In the genomic region with DNA sequence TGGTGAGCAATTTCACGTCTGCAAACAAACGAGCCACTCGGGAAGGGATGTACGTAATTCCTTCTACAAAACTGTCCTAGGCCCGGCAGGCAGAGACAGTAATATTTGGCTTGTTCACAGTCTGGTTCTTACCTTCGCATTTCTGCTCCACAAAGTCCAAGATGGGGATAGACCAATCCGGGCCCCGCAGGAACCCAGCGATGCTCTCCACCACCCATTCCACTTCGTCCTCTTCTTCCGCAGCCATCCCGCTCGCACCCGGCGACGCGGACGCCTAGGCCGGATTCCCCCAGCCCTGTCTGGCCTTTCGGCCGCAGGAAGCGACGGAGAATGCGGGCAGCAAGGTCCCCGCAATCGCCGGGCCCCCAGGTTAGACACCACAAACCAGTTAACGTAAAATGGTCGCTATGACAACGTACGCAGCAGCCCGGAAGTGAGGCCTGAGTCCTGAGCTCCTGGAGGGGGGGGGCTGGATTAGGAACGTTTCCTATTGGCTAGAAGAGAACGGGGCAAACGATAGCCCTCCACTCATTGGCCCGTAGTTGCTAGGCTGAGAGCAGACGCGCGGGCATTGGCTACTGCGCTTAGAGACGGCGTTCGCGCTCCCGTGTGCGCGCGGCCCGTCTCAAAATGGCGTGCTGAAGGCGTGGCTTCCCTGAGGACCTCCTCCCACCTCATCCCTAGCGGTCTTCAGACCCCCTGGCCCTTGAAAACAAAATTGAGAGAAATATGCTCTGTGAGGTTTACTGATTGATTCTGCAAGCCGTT, we compare ENCODE assay signal across 8 mouse cellular contexts. TPM values are rescaled to one million over a fixed set of nuclear protein-coding genes. Genes with fewer than 3 reads are reported as not detected.
DNase-seq lines count a peak whose midpoint lies in the region; ATAC-seq and TF ChIP-seq lines count a peak whose summit lies in the region.

A gene (minus strand): TSS at position 527 of the 768 bp plus-strand sequence.

- intact Hi-C loops in heart, postnatal 10 days (cut with DNase I), result loop anchor here (5.0 to 10.0 kb wide), 2 partner anchors 130 to 448 kb away; a partner anchor contains a TSS

- no peaks in the 10 kb centered on the region for H3K27me3 ChIP-seq in ES-Bruce4 (ENCODE audit: control insufficient read depth, insufficient read depth, low read length, poor library complexity, severe bottlenecking)
- H3K27me3 ChIP-seq in forebrain, embryonic 13.5 days, result no peaks in the 10 kb centered on the region
- no peaks in the 10 kb centered on the region for H3K27me3 ChIP-seq in liver, postnatal 0 days (ENCODE audit: insufficient read depth, low read length)
- H3K27me3 ChIP-seq in neural tube, embryonic 14.5 days (ENCODE audit: control insufficient read depth, insufficient read depth, low read length), result no peaks in the 10 kb centered on the region

- H3K4me3 ChIP-seq in ES-Bruce4 (ENCODE audit: low read depth, low read length), result peak within 1 kb of the TSS; percentile 89
- H3K4me3 ChIP-seq in forebrain, embryonic 13.5 days, result peak within 1 kb of the TSS; percentile 84
- peak within 1 kb of the TSS; percentile 96 for H3K4me3 ChIP-seq in liver, postnatal 0 days (ENCODE audit: low read depth, low read length)
- peak within 1 kb of the TSS; percentile 84 for H3K4me3 ChIP-seq in neural tube, embryonic 14.5 days (ENCODE audit: low read depth, low read length)

- no peak within 1 kb of the TSS for H3K27ac ChIP-seq in ES-Bruce4 (ENCODE audit: insufficient read depth, low read length)
- H3K27ac ChIP-seq in forebrain, embryonic 13.5 days, result peak within 1 kb of the TSS; percentile 77
- H3K27ac ChIP-seq in liver, postnatal 0 days (ENCODE audit: low read depth), result peak within 1 kb of the TSS; percentile 68
- peak within 1 kb of the TSS; percentile 87 for H3K27ac ChIP-seq in neural tube, embryonic 14.5 days (ENCODE audit: low read depth, low read length)

- TF ChIP-seq POLR2A in ES-Bruce4 (IDR thresholded peaks at IDR 0.05; ENCODE audit: insufficient read depth, low read length), result no peak

- no peaks in the 10 kb centered on the region for H3K4me1 ChIP-seq in ES-Bruce4 (ENCODE audit: control insufficient read depth, insufficient read depth, low read length)
- peaks cover 18% of the 10 kb centered on the region for H3K4me1 ChIP-seq in forebrain, embryonic 13.5 days
- peaks cover 8% of the 10 kb centered on the region; the same call in 1 of the 2 replicates for H3K4me1 ChIP-seq in liver, postnatal 0 days (ENCODE audit: insufficient read depth)
- H3K4me1 ChIP-seq in neural tube, embryonic 14.5 days (ENCODE audit: control insufficient read depth, insufficient read depth, low read length), result peaks cover 12% of the 10 kb centered on the region

- TF ChIP-seq CTCF in ES-Bruce4 (IDR thresholded peaks at IDR 0.05; ENCODE audit: low read depth, low read length), result no peak
- TF ChIP-seq CTCF in liver, postnatal 0 days (IDR thresholded peaks at IDR 0.05; ENCODE audit: low read depth), result no peak

- no peaks in the 10 kb centered on the region; the same call in 1 of the 2 replicates for H3K36me3 ChIP-seq in ES-Bruce4 (ENCODE audit: control insufficient read depth, insufficient read depth, low read length, poor library complexity, severe bottlenecking)
- H3K36me3 ChIP-seq in forebrain, embryonic 13.5 days (ENCODE audit: poor library complexity, severe bottlenecking), result peaks cover 19% of the 10 kb centered on the region
- peaks cover 7% of the 10 kb centered on the region; the same call in 1 of the 2 replicates for H3K36me3 ChIP-seq in liver, postnatal 0 days (replicated peaks; ENCODE audit: insufficient read depth, low read length)
- H3K36me3 ChIP-seq in neural tube, embryonic 14.5 days (ENCODE audit: control insufficient read depth, insufficient read depth, low read length), result peaks cover 4% of the 10 kb centered on the region; the same call in 1 of the 2 replicates

- H3K9me3 ChIP-seq in ES-Bruce4 (replicated peaks; ENCODE audit: control insufficient read depth, insufficient read depth, low read length, poor library complexity, severe bottlenecking), result no peaks in the 10 kb centered on the region
- H3K9me3 ChIP-seq in forebrain, embryonic 13.5 days (replicated peaks), result no peaks in the 10 kb centered on the region
- no peaks in the 10 kb centered on the region for H3K9me3 ChIP-seq in liver, postnatal 0 days (ENCODE audit: low read length)
- no peaks in the 10 kb centered on the region for H3K9me3 ChIP-seq in neural tube, embryonic 14.5 days (ENCODE audit: control insufficient read depth, low read length)

- peak; percentile 93 to 94 for DNase-seq in heart, postnatal 10 days
- DNase-seq in large intestine, adult 2 months (ENCODE audit: low read depth, low spot score), result peak; percentile 89
- DNase-seq in liver, postnatal 0 days, result peak; percentile 91
- peak; percentile 92 for DNase-seq in testis, postnatal 10 days (ENCODE audit: low spot score)

- TF ChIP-seq EP300 in ES-Bruce4 (IDR thresholded peaks at IDR 0.05; ENCODE audit: insufficient read depth, low read depth, low read length), result no peak
- TF ChIP-seq EP300 in liver, postnatal 0 days (IDR thresholded peaks at IDR 0.05; ENCODE audit: low read depth), result no peak

- H3K4me2 ChIP-seq in forebrain, embryonic 13.5 days, result peak within 1 kb of the TSS; percentile 84
- peak within 1 kb of the TSS; percentile 94 for H3K4me2 ChIP-seq in liver, postnatal 0 days (ENCODE audit: low read depth, low read length)
- peak within 1 kb of the TSS; percentile 92 for H3K4me2 ChIP-seq in neural tube, embryonic 14.5 days (ENCODE audit: low read depth, low read length)

- WGBS in forebrain, embryonic 13.5 days, result under 1% methylated on average over 53 of the region's 53 CpGs
- under 1% methylated on average over 53 of the region's 53 CpGs for WGBS in large intestine, adult 2 months
- WGBS in liver, postnatal 0 days (ENCODE audit: insufficient replicate concordance), result under 1% methylated on average over 53 of the region's 53 CpGs
- 1% methylated on average over 53 of the region's 53 CpGs for WGBS in neural tube, embryonic 14.5 days

- peak within 1 kb of the TSS; percentile 54 for H3K9ac ChIP-seq in ES-Bruce4 (ENCODE audit: low read depth, poor library complexity, severe bottlenecking)
- peak within 1 kb of the TSS; percentile 84 for H3K9ac ChIP-seq in forebrain, embryonic 13.5 days
- H3K9ac ChIP-seq in liver, postnatal 0 days (replicated peaks), result peak within 1 kb of the TSS; percentile 78
- H3K9ac ChIP-seq in neural tube, embryonic 14.5 days (replicated peaks; ENCODE audit: low read depth, low read length), result peak within 1 kb of the TSS; percentile 65

- ATAC-seq in cerebellum, adult (ENCODE audit: insufficient number of reproducible peaks, low FRiP score, low TSS enrichment), result peak; percentile 99
- peak; percentile 100 for ATAC-seq in forebrain, embryonic 13.5 days
- peak; percentile 100 for ATAC-seq in liver, postnatal 0 days
- peak; percentile 100 for ATAC-seq in neural tube, embryonic 14.5 days (ENCODE audit: low read depth)

RNA-seq across cellular contexts. Expression of the gene that starts here (rescaled TPM):
- polyA plus RNA-seq in ES-Bruce4 (2011; ENCODE audit: insufficient read depth, insufficient read length, low read depth, missing spikeins), result 26.8 and 28.4 TPM in 2 replicates
- polyA plus RNA-seq in forebrain, embryonic 13.5 days (2015; fragmentation: Nextera tagmentation; extraction: Ambion mirVana), result 93.4 and 95.9 TPM in 2 replicates
- 10 to 100 TPM; 20.7 to 20.8 TPM for total RNA-seq in heart, postnatal 10 days (2021)
- polyA plus RNA-seq in large intestine, adult 2 months (2012; rRNA removed), result 1.2 and 1.3 TPM in 2 replicates
- 12.7 and 14.9 TPM in 2 replicates for polyA plus RNA-seq in liver, postnatal 0 days (2015; fragmentation: Nextera tagmentation; extraction: Ambion mirVana)
- 123 and 141 TPM in 2 replicates for polyA plus RNA-seq in neural tube, embryonic 14.5 days (2014; fragmentation: Nextera tagmentation; extraction: Ambion mirVana)
